9 mouse cellular contexts compared by ENCODE assay signal in genomic region chr8:71498816-71499690, GRCm38 (mm10). TPM values are rescaled to one million over a fixed set of nuclear protein-coding genes. Genes with fewer than 3 reads are reported as not detected.
DNase-seq lines count a peak whose midpoint lies in the region; ATAC-seq lines count a peak whose summit lies in the region.
"Had no signal": no experiment of that assay in that cellular context is flagged by ENCODE, and none has a peak within 500 bp of the region (broad histone marks: within the 10 kb centered on the region; RNA-seq: fewer than 3 reads in every experiment).

No protein-coding gene starts in this region.

- 44% methylated on average over 16 of the region's 16 CpGs for WGBS in midbrain, embryonic 10.5 days
- WGBS in midbrain, embryonic 15.5 days: 45% methylated on average over 16 of the region's 16 CpGs
- 29% methylated on average over 16 of the region's 16 CpGs for WGBS in heart, embryonic 12.5 days
- 19% methylated on average over 16 of the region's 16 CpGs for WGBS in limb, embryonic 10.5 days
- 26% methylated on average over 16 of the region's 16 CpGs for WGBS in stomach, embryonic 15.5 days
- WGBS in forebrain, embryonic 15.5 days: 50% methylated on average over 16 of the region's 16 CpGs

- peak overlapping the region; percentile 50; the same call in 1 of the 2 replicates for H3K27ac ChIP-seq in midbrain, embryonic 10.5 days (replicated peaks)
- no peak overlapping the region for H3K27ac ChIP-seq in midbrain, embryonic 15.5 days
- peak overlapping the region; percentile 80 for H3K27ac ChIP-seq in heart, embryonic 12.5 days (ENCODE audit: poor library complexity, severe bottlenecking)
- peak overlapping the region; percentile 88 for H3K27ac ChIP-seq in limb, embryonic 10.5 days
- H3K27ac ChIP-seq in stomach, embryonic 15.5 days: peak overlapping the region; percentile 37; the same call in 1 of the 2 replicates
- H3K27ac ChIP-seq in forebrain, embryonic 15.5 days (replicated peaks): no peak overlapping the region

- H3K9ac ChIP-seq in midbrain, embryonic 15.5 days: no peak overlapping the region
- no peak overlapping the region for H3K9ac ChIP-seq in heart, embryonic 12.5 days
- H3K9ac ChIP-seq in stomach, embryonic 15.5 days: no peak overlapping the region
- H3K9ac ChIP-seq in forebrain, embryonic 15.5 days (replicated peaks): no peak overlapping the region
- H3K9ac ChIP-seq: forebrain, postnatal 0 days had no signal

- ATAC-seq in midbrain, embryonic 15.5 days (replicated peaks): no peak
- peak; percentile 60 for ATAC-seq in heart, embryonic 12.5 days (ENCODE audit: insufficient number of reproducible peaks, low FRiP score)
- ATAC-seq in stomach, embryonic 15.5 days (ENCODE audit: insufficient read depth, low FRiP score, low read depth): no peak; the same call in 1 of the 2 replicates
- no peak for ATAC-seq in forebrain, embryonic 15.5 days (replicated peaks)
- ATAC-seq: forebrain, postnatal 0 days had no signal

- no peaks in the 10 kb centered on the region; the same call in 1 of the 2 replicates for H3K27me3 ChIP-seq in midbrain, embryonic 10.5 days (ENCODE audit: low read depth, poor library complexity, severe bottlenecking)
- 0 out of 2 replicates have a peak, but pooled peaks cover 3% of the 10 kb centered on the region for H3K27me3 ChIP-seq in midbrain, embryonic 15.5 days (replicated peaks)
- H3K27me3 ChIP-seq in heart, embryonic 12.5 days (replicated peaks): no peaks in the 10 kb centered on the region
- no peaks in the 10 kb centered on the region for H3K27me3 ChIP-seq in limb, embryonic 10.5 days (ENCODE audit: low read depth, poor library complexity, severe bottlenecking)
- H3K27me3 ChIP-seq in stomach, embryonic 15.5 days (replicated peaks): no peaks in the 10 kb centered on the region
- no peaks in the 10 kb centered on the region for H3K27me3 ChIP-seq in forebrain, embryonic 15.5 days

- no peak overlapping the region for H3K4me2 ChIP-seq in midbrain, embryonic 15.5 days
- H3K4me2 ChIP-seq in heart, embryonic 12.5 days: peak overlapping the region; percentile 30
- no peak overlapping the region for H3K4me2 ChIP-seq in stomach, embryonic 15.5 days
- H3K4me2 ChIP-seq in forebrain, embryonic 15.5 days (replicated peaks): no peak overlapping the region

- peaks cover 12% of the 10 kb centered on the region for H3K36me3 ChIP-seq in midbrain, embryonic 10.5 days
- no peaks in the 10 kb centered on the region for H3K36me3 ChIP-seq in midbrain, embryonic 15.5 days (replicated peaks)
- H3K36me3 ChIP-seq in heart, embryonic 12.5 days: peaks cover 2% of the 10 kb centered on the region; the same call in 1 of the 2 replicates
- peaks cover 9% of the 10 kb centered on the region for H3K36me3 ChIP-seq in limb, embryonic 10.5 days
- no peaks in the 10 kb centered on the region for H3K36me3 ChIP-seq in stomach, embryonic 15.5 days
- H3K36me3 ChIP-seq in forebrain, embryonic 15.5 days: 0 out of 2 replicates have a peak, but pooled peaks cover 2% of the 10 kb centered on the region

- no peak overlapping the region for H3K4me3 ChIP-seq in midbrain, embryonic 10.5 days
- H3K4me3 ChIP-seq in midbrain, embryonic 15.5 days: no peak overlapping the region
- no peak overlapping the region for H3K4me3 ChIP-seq in heart, embryonic 12.5 days
- peak overlapping the region; percentile 18 for H3K4me3 ChIP-seq in limb, embryonic 10.5 days
- no peak overlapping the region for H3K4me3 ChIP-seq in stomach, embryonic 15.5 days (replicated peaks)
- no peak overlapping the region for H3K4me3 ChIP-seq in forebrain, embryonic 15.5 days

- no peak for DNase-seq in midbrain, embryonic 10.5 days (ENCODE audit: low spot score)
- peak; percentile 65 for DNase-seq in limb, embryonic 10.5 days (ENCODE audit: low spot score)
- no peak for DNase-seq in B cell, adult 2 months
- DNase-seq in spleen, postnatal 14 days (ENCODE audit: low spot score in 2 of 2): no peak
- DNase-seq: forebrain, postnatal 0 days had no signal

- no peaks in the 10 kb centered on the region for H3K9me3 ChIP-seq in midbrain, embryonic 10.5 days (replicated peaks)
- H3K9me3 ChIP-seq in midbrain, embryonic 15.5 days: no peaks in the 10 kb centered on the region
- H3K9me3 ChIP-seq in heart, embryonic 12.5 days (replicated peaks): no peaks in the 10 kb centered on the region
- H3K9me3 ChIP-seq in limb, embryonic 10.5 days (replicated peaks): no peaks in the 10 kb centered on the region
- H3K9me3 ChIP-seq in stomach, embryonic 15.5 days: no peaks in the 10 kb centered on the region
- H3K9me3 ChIP-seq in forebrain, embryonic 15.5 days: no peaks in the 10 kb centered on the region

- H3K4me1 ChIP-seq in midbrain, embryonic 10.5 days: peaks cover 30% of the 10 kb centered on the region
- no peaks in the 10 kb centered on the region for H3K4me1 ChIP-seq in midbrain, embryonic 15.5 days
- peaks cover 50% of the 10 kb centered on the region for H3K4me1 ChIP-seq in heart, embryonic 12.5 days (replicated peaks)
- peaks cover 51% of the 10 kb centered on the region for H3K4me1 ChIP-seq in limb, embryonic 10.5 days
- peaks cover 38% of the 10 kb centered on the region for H3K4me1 ChIP-seq in stomach, embryonic 15.5 days
- peaks cover 8% of the 10 kb centered on the region; the same call in 1 of the 2 replicates for H3K4me1 ChIP-seq in forebrain, embryonic 15.5 days

RNA-seq across cellular contexts. Expression of gene Gtpbp3, which starts 11.2 kb away (rescaled TPM):
- polyA plus RNA-seq in midbrain, embryonic 10.5 days (2016; fragmentation: Nextera tagmentation; extraction: Ambion mirVana): 20.0 and 21.8 TPM in 2 replicates
- 12.0 and 13.9 TPM in 2 replicates for polyA plus RNA-seq in midbrain, embryonic 15.5 days (2015; fragmentation: Nextera tagmentation; extraction: Ambion mirVana)
- 11.6 and 12.8 TPM in 2 replicates for polyA plus RNA-seq in heart, embryonic 12.5 days (2016; fragmentation: Nextera tagmentation; extraction: Ambion mirVana)
- 26.8 and 28.2 TPM in 2 replicates for polyA plus RNA-seq in limb, embryonic 10.5 days (2016; fragmentation: Nextera tagmentation; extraction: Ambion mirVana)
- polyA plus RNA-seq in stomach, embryonic 15.5 days (2015; fragmentation: Nextera tagmentation; extraction: Ambion mirVana): 14.6 and 16.1 TPM in 2 replicates
- 12.2 and 13.7 TPM in 2 replicates for polyA plus RNA-seq in forebrain, embryonic 15.5 days (2015; fragmentation: Nextera tagmentation; extraction: Ambion mirVana)

RNA-seq across cellular contexts. Expression of gene Plvap, which starts 12.5 kb away (rescaled TPM):
- polyA plus RNA-seq in midbrain, embryonic 10.5 days (2016; fragmentation: Nextera tagmentation; extraction: Ambion mirVana): 39.4 and 45.2 TPM in 2 replicates
- polyA plus RNA-seq in midbrain, embryonic 15.5 days (2015; fragmentation: Nextera tagmentation; extraction: Ambion mirVana): 5.2 and 5.6 TPM in 2 replicates
- 184 and 202 TPM in 2 replicates for polyA plus RNA-seq in heart, embryonic 12.5 days (2016; fragmentation: Nextera tagmentation; extraction: Ambion mirVana)
- polyA plus RNA-seq in limb, embryonic 10.5 days (2016; fragmentation: Nextera tagmentation; extraction: Ambion mirVana): 74.6 and 77.7 TPM in 2 replicates
- 84.8 and 90.0 TPM in 2 replicates for polyA plus RNA-seq in stomach, embryonic 15.5 days (2015; fragmentation: Nextera tagmentation; extraction: Ambion mirVana)
- 5.4 and 6.0 TPM in 2 replicates for polyA plus RNA-seq in forebrain, embryonic 15.5 days (2015; fragmentation: Nextera tagmentation; extraction: Ambion mirVana)

RNA-seq across cellular contexts. Expression of gene Ano8, which starts 13.3 kb away (rescaled TPM):
- 3.0 and 3.4 TPM in 2 replicates for polyA plus RNA-seq in midbrain, embryonic 10.5 days (2016; fragmentation: Nextera tagmentation; extraction: Ambion mirVana)
- polyA plus RNA-seq in midbrain, embryonic 15.5 days (2015; fragmentation: Nextera tagmentation; extraction: Ambion mirVana): 9.6 and 10.9 TPM in 2 replicates
- 2.7 and 3.8 TPM in 2 replicates for polyA plus RNA-seq in heart, embryonic 12.5 days (2016; fragmentation: Nextera tagmentation; extraction: Ambion mirVana)
- 2.7 and 3.5 TPM in 2 replicates for polyA plus RNA-seq in limb, embryonic 10.5 days (2016; fragmentation: Nextera tagmentation; extraction: Ambion mirVana)
- polyA plus RNA-seq in stomach, embryonic 15.5 days (2015; fragmentation: Nextera tagmentation; extraction: Ambion mirVana): 1.5 and 1.8 TPM in 2 replicates
- 9.4 and 9.8 TPM in 2 replicates for polyA plus RNA-seq in forebrain, embryonic 15.5 days (2015; fragmentation: Nextera tagmentation; extraction: Ambion mirVana)

RNA-seq across cellular contexts. Expression of gene Ccdc194, which starts 26.5 kb away (rescaled TPM):
- polyA plus RNA-seq in midbrain, embryonic 10.5 days (2016; fragmentation: Nextera tagmentation; extraction: Ambion mirVana): 0.14 and 0.28 TPM in 2 replicates
- 0.09 and 0.15 TPM in 2 replicates for polyA plus RNA-seq in midbrain, embryonic 15.5 days (2015; fragmentation: Nextera tagmentation; extraction: Ambion mirVana)
- polyA plus RNA-seq in heart, embryonic 12.5 days (2016; fragmentation: Nextera tagmentation; extraction: Ambion mirVana): 0.83 and 1.4 TPM in 2 replicates
- polyA plus RNA-seq in limb, embryonic 10.5 days (2016; fragmentation: Nextera tagmentation; extraction: Ambion mirVana): 0.65 and 0.78 TPM in 2 replicates
- polyA plus RNA-seq in stomach, embryonic 15.5 days (2015; fragmentation: Nextera tagmentation; extraction: Ambion mirVana): 0.27 and 0.49 TPM in 2 replicates
- polyA plus RNA-seq in forebrain, embryonic 15.5 days (2015; fragmentation: Nextera tagmentation; extraction: Ambion mirVana): 0.11 TPM in 1 of 2 replicates, not detected in the other

RNA-seq across cellular contexts. Expression of gene Dda1, which starts 30.1 kb away (rescaled TPM):
- polyA plus RNA-seq in midbrain, embryonic 10.5 days (2016; fragmentation: Nextera tagmentation; extraction: Ambion mirVana): 131 and 141 TPM in 2 replicates
- polyA plus RNA-seq in midbrain, embryonic 15.5 days (2015; fragmentation: Nextera tagmentation; extraction: Ambion mirVana): 240 and 242 TPM in 2 replicates
- 85.4 and 89.9 TPM in 2 replicates for polyA plus RNA-seq in heart, embryonic 12.5 days (2016; fragmentation: Nextera tagmentation; extraction: Ambion mirVana)
- 130 and 138 TPM in 2 replicates for polyA plus RNA-seq in limb, embryonic 10.5 days (2016; fragmentation: Nextera tagmentation; extraction: Ambion mirVana)
- polyA plus RNA-seq in stomach, embryonic 15.5 days (2015; fragmentation: Nextera tagmentation; extraction: Ambion mirVana): 90.2 and 92.4 TPM in 2 replicates
- polyA plus RNA-seq in forebrain, embryonic 15.5 days (2015; fragmentation: Nextera tagmentation; extraction: Ambion mirVana): 222 and 240 TPM in 2 replicates

Comparison
In these comparisons a context has a peak if more than half of its experiments do, and no peak if none do; other contexts are left out.
1. H3K27ac ChIP-seq: peak in midbrain, embryonic 10.5 days (single experiment), heart, embryonic 12.5 days (single experiment), limb, embryonic 10.5 days (single experiment) and stomach, embryonic 15.5 days (single experiment); none in midbrain, embryonic 15.5 days (single experiment) and forebrain, embryonic 15.5 days (single experiment).